Mouse (Mus musculus) liver, embryonic 15.5 days (tissue): Measurements from ENCODE around the gene Aplp1. TPM values are rescaled to one million over a fixed set of nuclear protein-coding genes. Genes with fewer than 3 reads are reported as not detected.
"Not testable (repeated sequence)": the region's sequence is repeated elsewhere in the genome, so short reads cannot be mapped to it uniquely, and the experiment has no call there.

Experiments used
- ATAC-seq: fragments of 200-750 bp; cut with Nextera tagmentation; 2 replicates; pipeline ENCODE4 v1.8.0; 2017; ENCODE audit warnings: moderate number of reproducible peaks, mild to moderate bottlenecking, moderate library complexity; ENCODE audit not compliant: insufficient read depth
- H3K27ac ChIP-seq: fragments of 300-500 bp; sonication (generic); replicated peaks from 2 replicates; pipeline ENCODE4 v1.5.1; 2015; ENCODE audit warnings: mild to moderate bottlenecking, inconsistent platforms
- H3K27me3 ChIP-seq: fragments of 300-500 bp; sonication (generic); 2 replicates; pipeline ENCODE4 v1.6.1; 2015; ENCODE audit warnings: mild to moderate bottlenecking, inconsistent platforms
- H3K36me3 ChIP-seq: fragments of 300-500 bp; sonication (generic); replicated peaks from 2 replicates; pipeline ENCODE4 v1.6.1; 2015; ENCODE audit warnings: moderate library complexity, mild to moderate bottlenecking, inconsistent platforms
- H3K4me1 ChIP-seq: fragments of 300-500 bp; sonication (generic); replicated peaks from 2 replicates; pipeline ENCODE4 v1.6.1; 2015; ENCODE audit warnings: inconsistent platforms
- H3K4me2 ChIP-seq: fragments of 300-500 bp; sonication (generic); 2 replicates; pipeline ENCODE4 v1.6.1; 2015; ENCODE audit warnings: moderate library complexity, mild to moderate bottlenecking, inconsistent platforms
- H3K4me3 ChIP-seq: fragments of 300-500 bp; sonication (generic); replicated peaks from 2 replicates; pipeline ENCODE4 v1.5.1; 2015; ENCODE audit warnings: mild to moderate bottlenecking, inconsistent platforms
- H3K9ac ChIP-seq: fragments of 300-500 bp; sonication (generic); 2 replicates; pipeline ENCODE4 v1.6.1; 2015; ENCODE audit warnings: moderate library complexity, mild to moderate bottlenecking, inconsistent platforms
- H3K9me3 ChIP-seq: fragments of 300-500 bp; sonication (generic); replicated peaks from 2 replicates; pipeline ENCODE4 v1.6.1; 2016; ENCODE audit warnings: inconsistent platforms
- WGBS: fragments of 180-500 bp; shearing (Covaris S2); methylation state at CpG from one replicate; pipeline ENCODE4 v1.1.7; 2015; ENCODE audit warnings: mixed read lengths; ENCODE audit not compliant: insufficient replicate concordance; 5-methylcytosine and 5-hydroxymethylcytosine counted together
- polyA plus RNA-seq: library from polyadenylated mRNA; unstranded; fragments of >200 nt; fragmentation: Nextera tagmentation; extraction: Ambion mirVana; gene quantifications from 2 replicates; pipeline ENCODE4 v1.2.1, GENCODE M21; 2015

Gene Aplp1
- 5.3 and 6.2 TPM in 2 replicates for polyA plus RNA-seq

GRCm38 (mm10) chr7:30444971-30445751, at the start of gene Aplp1:
Gene Aplp1, minus strand, starts transcription at chr7:30445535.
- H3K27me3 ChIP-seq: peaks cover 63% of the 10 kb centered on the region
- peaks cover 15% of the 10 kb centered on the region for H3K4me1 ChIP-seq
- no peaks in the 10 kb centered on the region for H3K9me3 ChIP-seq
- peak; percentile 30; the same call in 1 of the 2 replicates for ATAC-seq
- peak within 1 kb of the TSS; percentile 76 for H3K4me2 ChIP-seq
- H3K27ac ChIP-seq: no peak within 1 kb of the TSS
- H3K4me3 ChIP-seq: peak within 1 kb of the TSS; percentile 57
- no peaks in the 10 kb centered on the region for H3K36me3 ChIP-seq
- H3K9ac ChIP-seq: no peak within 1 kb of the TSS
- under 1% methylated on average over 62 of the region's 72 CpGs for WGBS

GRCm38 (mm10) chr7:30493401-30493931, 48.1 kb upstream of the Aplp1 start, which contains the start of gene Prodh2:
Gene Prodh2, plus strand, starts transcription at chr7:30493622.
- peak within 1 kb of the TSS; percentile 51 for H3K4me3 ChIP-seq
- no peaks in the 10 kb centered on the region for H3K36me3 ChIP-seq
- WGBS: 50% methylated on average over 11 of the region's 11 CpGs
- peak; percentile 80 for ATAC-seq
- peak within 1 kb of the TSS; percentile 45 for H3K27ac ChIP-seq
- no peaks in the 10 kb centered on the region for H3K9me3 ChIP-seq
- H3K4me2 ChIP-seq: peak within 1 kb of the TSS; percentile 42
- H3K9ac ChIP-seq: peak within 1 kb of the TSS; percentile 37; the same call in 1 of the 2 replicates
- peaks cover 4% of the 10 kb centered on the region; the same call in 1 of the 2 replicates for H3K27me3 ChIP-seq
- 0 out of 2 replicates have a peak, but pooled peaks cover 3% of the 10 kb centered on the region for H3K4me1 ChIP-seq

- no peak overlapping the region for H3K9ac ChIP-seq
- H3K36me3 ChIP-seq: no peaks in the 10 kb centered on the region
- 0 out of 2 replicates have a peak overlapping the region, but pooled peaks have one; percentile 4 for H3K27ac ChIP-seq
- H3K4me2 ChIP-seq: no peak overlapping the region
- H3K27me3 ChIP-seq: peaks cover 4% of the 10 kb centered on the region; the same call in 1 of the 2 replicates
- ATAC-seq: no peak
- 17% methylated on average over 4 of the region's 4 CpGs for WGBS
- no peak overlapping the region for H3K4me3 ChIP-seq
- 0 out of 2 replicates have a peak, but pooled peaks cover 3% of the 10 kb centered on the region for H3K4me1 ChIP-seq
- no peaks in the 10 kb centered on the region for H3K9me3 ChIP-seq
Observed at GRCm38 (mm10) chr7:30492765-30493164, 47.4 kb upstream of the Aplp1 start.

- Histone ChIP-seq H3K9ac (no peak overlapping the region), H3K4me2 (no peak overlapping the region), H3K27ac (no peak overlapping the region), H3K9me3 (no peaks in the 10 kb centered on the region), H3K36me3 (no peaks in the 10 kb centered on the region), H3K4me1 (0 out of 2 replicates have a peak, but pooled peaks cover 3% of the 10 kb centered on the region), H3K4me3 (no peak overlapping the region), H3K27me3 (peaks cover 4% of the 10 kb centered on the region; the same call in 1 of the 2 replicates)
- ATAC-seq: no peak
- 24% methylated on average over 6 of the region's 6 CpGs for WGBS
Observed at GRCm38 (mm10) chr7:30490957-30491307, 45.6 kb upstream of the Aplp1 start.

GRCm38 (mm10) chr7:30490251-30490956, 45.1 kb upstream of the Aplp1 start:
- H3K27me3 ChIP-seq: peaks cover 4% of the 10 kb centered on the region; the same call in 1 of the 2 replicates
- H3K36me3 ChIP-seq: no peaks in the 10 kb centered on the region
- no peak overlapping the region for H3K4me3 ChIP-seq
- 0 out of 2 replicates have a peak, but pooled peaks cover 3% of the 10 kb centered on the region for H3K4me1 ChIP-seq
- no peaks in the 10 kb centered on the region for H3K9me3 ChIP-seq
- ATAC-seq: no peak
- no peak overlapping the region for H3K9ac ChIP-seq
- 25% methylated on average over 16 of the region's 16 CpGs for WGBS
- H3K4me2 ChIP-seq: no peak overlapping the region
- H3K27ac ChIP-seq: no peak overlapping the region

GRCm38 (mm10) chr7:30484250-30484649, 38.9 kb upstream of the Aplp1 start:
- Histone ChIP-seq H3K9ac (no peak overlapping the region), H3K4me1 (no peaks in the 10 kb centered on the region), H3K4me2 (no peak overlapping the region), H3K9me3 (no peaks in the 10 kb centered on the region), H3K4me3 (no peak overlapping the region), H3K36me3 (no peaks in the 10 kb centered on the region), H3K27ac (no peak overlapping the region), H3K27me3 (peaks cover 6% of the 10 kb centered on the region; the same call in 1 of the 2 replicates)
- 14% methylated on average over 8 of the region's 8 CpGs for WGBS
- no peak for ATAC-seq

- Histone ChIP-seq H3K27me3 (peaks cover 11% of the 10 kb centered on the region; the same call in 1 of the 2 replicates), H3K4me2 (peak overlapping the region; percentile 41), H3K4me1 (0 out of 2 replicates have a peak, but pooled peaks cover 4% of the 10 kb centered on the region), H3K27ac (no peak overlapping the region), H3K4me3 (no peak overlapping the region; the same call in 1 of the 2 replicates), H3K36me3 (no peaks in the 10 kb centered on the region), H3K9ac (no peak overlapping the region), H3K9me3 (no peaks in the 10 kb centered on the region)
- WGBS: 12% methylated on average over 32 of the region's 32 CpGs
- ATAC-seq: no peak
Observed at GRCm38 (mm10) chr7:30477415-30478381, 32.4 kb upstream of the Aplp1 start.

GRCm38 (mm10) chr7:30476136-30476535, 30.8 kb upstream of the Aplp1 start:
- H3K9ac ChIP-seq, ATAC-seq, H3K36me3 ChIP-seq, H3K4me3 ChIP-seq, H3K27ac ChIP-seq, H3K9me3 ChIP-seq, H3K4me1 ChIP-seq, H3K4me2 ChIP-seq: not testable (repeated sequence)
- H3K27me3 ChIP-seq: peaks cover 11% of the 10 kb centered on the region; the same call in 1 of the 2 replicates
- WGBS: 65% methylated on average over 7 of the region's 7 CpGs

- ATAC-seq: peak; percentile 72
- Histone ChIP-seq H3K27me3 (peaks cover 10% of the 10 kb centered on the region; the same call in 1 of the 2 replicates), H3K36me3 (no peaks in the 10 kb centered on the region), H3K4me1 (0 out of 2 replicates have a peak, but pooled peaks cover 4% of the 10 kb centered on the region), H3K4me3 (no peak overlapping the region), H3K4me2 (no peak overlapping the region), H3K9me3 (no peaks in the 10 kb centered on the region), H3K9ac (no peak overlapping the region), H3K27ac (peak overlapping the region; percentile 57)
- WGBS: 47% methylated on average over 4 of the region's 4 CpGs
Observed at GRCm38 (mm10) chr7:30474999-30475398, 29.7 kb upstream of the Aplp1 start.

- Histone ChIP-seq H3K27ac (no peak overlapping the region), H3K9ac (no peak overlapping the region), H3K36me3 (no peaks in the 10 kb centered on the region), H3K4me3 (no peak overlapping the region), H3K27me3 (peaks cover 6% of the 10 kb centered on the region), H3K4me1 (0 out of 2 replicates have a peak, but pooled peaks cover 4% of the 10 kb centered on the region), H3K4me2 (no peak overlapping the region), H3K9me3 (no peaks in the 10 kb centered on the region)
- ATAC-seq: no peak
- WGBS: 41% methylated on average over 5 of the region's 5 CpGs
Observed at GRCm38 (mm10) chr7:30472411-30472810, 27.1 kb upstream of the Aplp1 start.
